Mouse (Mus musculus): ENCODE measurements around the gene Stk4. TPM values are rescaled to one million over a fixed set of nuclear protein-coding genes. Genes with fewer than 3 reads are reported as not detected.
A peak's percentile ranks its signal among the peaks of the same experiment; 100 is the strongest.

Gene Stk4
- total and polyA plus RNA-seq, 3 experiments, result 51.4 to 77.5 (median 64.4) TPM

DNA sequence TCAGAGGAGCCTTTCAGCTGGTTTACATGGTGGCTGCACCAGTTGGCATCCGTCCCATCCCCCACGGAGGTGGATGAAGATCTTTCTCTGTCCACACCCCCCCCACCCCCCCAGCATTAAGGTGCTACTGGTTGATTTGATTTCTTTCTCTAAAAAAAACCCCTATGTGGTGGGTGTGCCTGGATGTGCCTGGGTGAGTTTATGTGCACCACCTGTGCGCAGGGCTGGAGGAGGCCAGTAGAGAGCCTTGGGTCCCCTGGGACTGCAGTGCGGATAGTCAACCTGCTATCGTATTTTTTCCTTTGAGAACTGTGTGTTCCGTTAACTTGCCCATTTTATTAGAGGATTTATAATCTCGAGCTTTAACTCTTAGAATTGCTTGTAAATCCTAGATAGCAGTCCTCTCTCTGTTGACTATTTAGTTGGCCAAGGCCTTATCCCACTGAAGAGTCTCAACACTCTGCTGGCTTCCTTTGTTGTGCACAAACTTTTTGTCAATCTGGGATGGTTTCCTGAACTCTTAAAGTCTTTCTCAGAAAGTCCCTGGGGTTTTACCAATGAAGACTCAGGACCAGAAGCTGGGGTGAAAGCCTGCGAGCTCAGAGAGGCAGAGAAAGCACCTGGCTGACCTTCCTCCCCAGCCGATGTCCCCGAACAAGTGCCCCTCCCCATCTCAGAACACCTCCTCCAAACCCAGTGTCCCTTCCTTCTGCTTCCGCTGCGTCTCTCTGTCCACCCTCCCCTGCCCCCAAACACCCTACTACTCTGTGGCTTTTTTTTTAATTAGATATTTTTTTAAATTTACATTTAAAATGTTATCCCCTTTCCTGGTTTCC, 58.7 kb downstream of the Stk4 start:
- peak overlapping the region; percentile 76 for H3K4me2 ChIP-seq (ENCODE audit: insufficient read depth, low read depth, poor library complexity, severe bottlenecking)
- H3K27me3 ChIP-seq (replicated peaks), result no peaks in the 10 kb centered on the region
- TF ChIP-seq ELF1 (IDR thresholded peaks at IDR 0.05; ENCODE audit: low read depth, low read length), result peak; percentile 23; the same call in 1 of the 2 replicates
- TF ChIP-seq MYC (IDR thresholded peaks at IDR 0.05; ENCODE audit: low read depth, low read length), result peak; percentile 62; the same call in 1 of the 2 replicates
- peak; percentile 70 for TF ChIP-seq SIN3A (IDR thresholded peaks at IDR 0.05; ENCODE audit: low read length)
- peak; percentile 49 for TF ChIP-seq MAZ (IDR thresholded peaks at IDR 0.05; ENCODE audit: low read depth, low read length)
- no peak for TF ChIP-seq ZKSCAN1 (IDR thresholded peaks at IDR 0.05; ENCODE audit: borderline replicate concordance, low read depth, low read length)
- no peak for TF ChIP-seq POLR2AphosphoS2 (IDR thresholded peaks at IDR 0.05; ENCODE audit: low read depth, low read length)
- TF ChIP-seq USF1 (IDR thresholded peaks at IDR 0.05; ENCODE audit: low read depth, low read length), result no peak
- TF ChIP-seq IRF4 (IDR thresholded peaks at IDR 0.05; ENCODE audit: low read depth, low read length), result peak; percentile 68
- peak; percentile 68 for TF ChIP-seq ZNF384 (IDR thresholded peaks at IDR 0.05; ENCODE audit: low read depth, low read length)
- peak; percentile 70 for TF ChIP-seq NRF1 (IDR thresholded peaks at IDR 0.05; ENCODE audit: low read depth, low read length)
- no peak for TF ChIP-seq ZC3H11A (IDR thresholded peaks at IDR 0.05; ENCODE audit: low read depth, low read length)
- TF ChIP-seq CHD1 (IDR thresholded peaks at IDR 0.05; ENCODE audit: low read depth, low read length), result no peak
- TF ChIP-seq MXI1 (IDR thresholded peaks at IDR 0.05; ENCODE audit: low read depth, low read length), result peak; percentile 18; the same call in 1 of the 2 replicates
- TF ChIP-seq POLR2A (IDR thresholded peaks at IDR 0.05; ENCODE audit: low read depth, low read length), result peak; percentile 46
- 0 out of 2 replicates have a peak, but pooled peaks have one; percentile 41 for TF ChIP-seq MAFK (IDR thresholded peaks at IDR 0.05; ENCODE audit: insufficient replicate concordance, low read length)
- TF ChIP-seq BHLHE40 (IDR thresholded peaks at IDR 0.05; ENCODE audit: low read depth, low read length), result peak; percentile 63
- TF ChIP-seq E2F4 (IDR thresholded peaks at IDR 0.05; ENCODE audit: insufficient replicate concordance, low read depth, low read length), result no peak
- no peak; the same call in 1 of the 2 replicates for TF ChIP-seq HCFC1 (IDR thresholded peaks at IDR 0.05; ENCODE audit: low read depth, low read length)
- TF ChIP-seq TBP (conservative IDR thresholded peaks at IDR 0.05; ENCODE audit: low read depth, low read length), result no peak
- no peak for TF ChIP-seq CTCF (conservative IDR thresholded peaks at IDR 0.05 in 1 of 2, IDR thresholded peaks at IDR 0.05 in 1 of 2; ENCODE audit: low read depth in 2 of 2, low read length in 2 of 2)
- TF ChIP-seq UBTF (IDR thresholded peaks at IDR 0.05; ENCODE audit: low read depth, low read length), result no peak
- peak; percentile 74; the same call in 1 of the 2 replicates for TF ChIP-seq MEF2A (IDR thresholded peaks at IDR 0.05; ENCODE audit: borderline replicate concordance, low read depth, low read length)
- TF ChIP-seq PAX5 (IDR thresholded peaks at IDR 0.05; ENCODE audit: low read length), result no peak
- 0 out of 2 replicates have a peak, but pooled peaks have one; percentile 47 for TF ChIP-seq KAT2A (IDR thresholded peaks at IDR 0.05; ENCODE audit: insufficient replicate concordance, low read length)
- peak; percentile 87 for TF ChIP-seq EP300 (IDR thresholded peaks at IDR 0.05; ENCODE audit: low read length)
- TF ChIP-seq NELFE (IDR thresholded peaks at IDR 0.05; ENCODE audit: low read depth, low read length), result no peak
- no peak for TF ChIP-seq MAX (IDR thresholded peaks at IDR 0.05; ENCODE audit: low read length)
- TF ChIP-seq RCOR1 (conservative IDR thresholded peaks at IDR 0.05; ENCODE audit: low read depth, low read length), result peak; percentile 76; the same call in 1 of the 2 replicates
- TF ChIP-seq RAD21 (IDR thresholded peaks at IDR 0.05; ENCODE audit: low read depth, low read length), result no peak
- TF ChIP-seq ETS1 (conservative IDR thresholded peaks at IDR 0.05; ENCODE audit: low read depth, low read length), result peak; percentile 49; the same call in 1 of the 2 replicates
- no peak for TF ChIP-seq USF2 (conservative IDR thresholded peaks at IDR 0.05; ENCODE audit: low read depth, low read length)
- peak; percentile 61 for TF ChIP-seq CHD2 (IDR thresholded peaks at IDR 0.05; ENCODE audit: low read length)
- TF ChIP-seq JUND (conservative IDR thresholded peaks at IDR 0.05; ENCODE audit: low read depth, low read length), result no peak
- TF ChIP-seq JUN (IDR thresholded peaks at IDR 0.05; ENCODE audit: insufficient read depth, low read depth, low read length), result no peak
- no peak for TF ChIP-seq GABPA (IDR thresholded peaks at IDR 0.05; ENCODE audit: insufficient replicate concordance, low read depth, low read length)
- no peak for TF ChIP-seq ZMIZ1 (IDR thresholded peaks at IDR 0.05; ENCODE audit: low read depth, low read length)
- TF ChIP-seq TCF12 (IDR thresholded peaks at IDR 0.05; ENCODE audit: low read depth, low read length), result peak; percentile 88
- TF ChIP-seq SMC3 (IDR thresholded peaks at IDR 0.05; ENCODE audit: low read depth, low read length), result no peak
- H3K36me3 ChIP-seq (replicated peaks in 1 of 2; ENCODE audit: control insufficient read depth in 1 of 2, insufficient read depth in 1 of 2, low read length in 1 of 2), result peaks cover 40 to 64% of the 10 kb centered on the region in 2 experiments
- no peak overlapping the region for H3K4me3 ChIP-seq (replicated peaks in 1 of 3; ENCODE audit: low read depth in 2 of 3, low read length in 2 of 3, poor library complexity in 1 of 3)
- in situ Hi-C loops (cut with MboI; ENCODE audit: low pct_ligation_motif_present, low pct_unique_long_range_greater_than_20kb, low sequenced_read_pairs) (no loop called here), dilution Hi-C loops (cut with MboI; ENCODE audit: extremely low pct_ligation_motif_present, extremely low pct_unique_long_range_greater_than_20kb, low sequenced_read_pairs) (no loop called here)
- DNase-seq (ENCODE audit: extremely low read depth), result peak; percentile 93
- H3K4me1 ChIP-seq (ENCODE audit: control insufficient read depth in 1 of 2, insufficient read depth in 2 of 2), result peaks cover 22 to 79% of the 10 kb centered on the region in 2 experiments
- H3K9ac ChIP-seq (ENCODE audit: insufficient read depth, low read depth), result peak overlapping the region; percentile 43
- no peaks in the 10 kb centered on the region for H3K9me3 ChIP-seq (replicated peaks; ENCODE audit: low read length)
- H3K79me2 ChIP-seq (replicated peaks; ENCODE audit: control insufficient read depth, extremely low read depth, insufficient read depth, poor library complexity, severe bottlenecking), result no peaks in the 10 kb centered on the region; the same call in none of the 2 replicates
- peak overlapping the region; percentile 99 for H3K27ac ChIP-seq (ENCODE audit: insufficient read depth, low read depth)
